Mouse (Mus musculus): ENCODE results near the gene Lmo1.

The Lmo1 gene

GRCm38 (mm10) chr7:109174949-109175669, at the start of gene Lmo1:
Gene Lmo1, minus strand, starts transcription at chr7:109175207.
- no peak for DNase-seq (ENCODE audit: low spot score in 2 of 2)

DNA sequence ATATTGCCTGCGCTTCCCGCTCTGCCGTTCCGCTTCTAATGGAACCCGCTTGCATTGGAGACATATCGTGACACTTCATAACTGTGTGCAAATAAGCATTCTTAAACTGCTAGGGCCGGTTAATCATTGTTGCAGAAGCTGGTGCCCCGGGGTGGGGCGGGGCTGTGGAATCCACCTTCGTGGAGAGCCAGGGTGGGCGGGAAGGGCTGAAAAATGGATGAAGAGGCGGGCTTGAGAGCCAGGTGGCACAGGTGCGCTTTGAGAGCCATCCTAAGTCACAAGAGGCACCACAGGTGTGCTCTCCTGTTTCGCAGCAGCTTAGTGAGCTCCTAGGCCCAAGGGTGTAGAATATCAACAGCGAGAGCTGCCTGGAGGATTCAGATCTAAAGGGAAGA, 46.7 kb upstream of the Lmo1 start:
- DNase-seq (ENCODE audit: low spot score in 2 of 2) = no peak

DNA sequence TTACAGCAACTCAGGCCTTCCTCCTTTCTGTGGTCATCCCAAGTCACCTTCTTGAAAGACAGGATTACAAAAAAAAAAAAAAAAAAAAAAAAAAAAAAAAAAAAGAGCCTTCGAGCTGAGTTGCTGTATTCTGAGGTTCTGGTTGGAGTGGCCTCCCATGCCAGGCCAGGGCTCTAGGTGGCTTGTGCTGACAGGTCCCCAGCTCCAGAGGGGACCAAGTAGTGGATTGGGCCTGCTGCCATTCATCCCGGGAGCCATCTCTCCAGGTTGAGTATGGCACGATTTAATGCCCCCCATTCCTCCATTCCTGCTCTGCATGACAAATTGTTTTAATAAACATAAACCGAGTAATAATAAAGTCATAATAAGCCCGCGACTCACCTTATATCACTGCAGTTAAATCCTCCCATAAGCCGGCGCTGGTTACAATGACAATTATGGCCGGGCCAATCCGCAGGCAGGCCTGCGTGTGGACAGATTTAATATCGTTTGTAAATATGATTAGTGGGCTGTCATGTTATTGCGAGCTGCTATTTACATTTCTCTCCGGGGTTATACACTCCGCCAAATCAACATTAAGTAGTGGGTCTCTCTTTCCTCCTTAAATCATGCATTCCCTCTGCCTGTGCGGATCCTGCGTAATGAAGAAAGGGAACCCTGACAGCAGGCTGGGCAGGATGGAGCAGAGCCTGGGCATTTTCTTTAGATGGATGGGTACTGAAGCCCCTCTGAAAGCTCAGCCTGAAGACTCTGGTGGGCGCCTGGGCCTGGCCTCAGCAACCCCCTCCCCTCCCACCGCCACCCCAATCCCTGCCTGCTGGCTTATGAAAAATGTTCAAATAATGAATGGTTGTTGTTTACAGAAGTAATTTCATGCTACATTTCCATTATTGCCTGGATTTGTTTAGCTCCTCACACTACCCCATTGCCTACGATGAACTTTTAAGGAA, 46.0 kb upstream of the Lmo1 start:
- DNase-seq (ENCODE audit: low spot score in 2 of 2) = no peak

DNA sequence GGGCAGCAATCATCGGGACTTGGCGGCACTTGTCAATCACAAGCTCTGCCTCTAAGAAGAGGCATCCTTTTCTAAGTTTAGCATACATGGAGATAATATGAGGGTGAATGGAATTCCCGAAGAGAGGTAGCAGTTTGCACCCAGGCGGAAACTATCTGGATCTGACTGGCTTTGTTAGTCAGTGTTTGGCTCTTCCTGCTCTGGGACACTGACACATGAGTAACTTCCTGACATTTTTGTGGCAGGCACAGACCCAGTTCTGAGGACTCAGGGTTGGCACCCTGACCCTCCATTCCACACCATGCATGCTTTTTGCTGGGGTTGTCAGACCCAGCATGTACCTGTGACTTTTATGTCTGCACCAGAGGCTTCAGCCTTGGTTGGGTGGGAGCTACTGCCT, 45.0 kb upstream of the Lmo1 start:
- DNase-seq (ENCODE audit: low spot score in 2 of 2) = no peak

- no peak for DNase-seq (ENCODE audit: low spot score in 2 of 2)
Observed at GRCm38 (mm10) chr7:109218977-109219271, 43.9 kb upstream of the Lmo1 start.

DNA sequence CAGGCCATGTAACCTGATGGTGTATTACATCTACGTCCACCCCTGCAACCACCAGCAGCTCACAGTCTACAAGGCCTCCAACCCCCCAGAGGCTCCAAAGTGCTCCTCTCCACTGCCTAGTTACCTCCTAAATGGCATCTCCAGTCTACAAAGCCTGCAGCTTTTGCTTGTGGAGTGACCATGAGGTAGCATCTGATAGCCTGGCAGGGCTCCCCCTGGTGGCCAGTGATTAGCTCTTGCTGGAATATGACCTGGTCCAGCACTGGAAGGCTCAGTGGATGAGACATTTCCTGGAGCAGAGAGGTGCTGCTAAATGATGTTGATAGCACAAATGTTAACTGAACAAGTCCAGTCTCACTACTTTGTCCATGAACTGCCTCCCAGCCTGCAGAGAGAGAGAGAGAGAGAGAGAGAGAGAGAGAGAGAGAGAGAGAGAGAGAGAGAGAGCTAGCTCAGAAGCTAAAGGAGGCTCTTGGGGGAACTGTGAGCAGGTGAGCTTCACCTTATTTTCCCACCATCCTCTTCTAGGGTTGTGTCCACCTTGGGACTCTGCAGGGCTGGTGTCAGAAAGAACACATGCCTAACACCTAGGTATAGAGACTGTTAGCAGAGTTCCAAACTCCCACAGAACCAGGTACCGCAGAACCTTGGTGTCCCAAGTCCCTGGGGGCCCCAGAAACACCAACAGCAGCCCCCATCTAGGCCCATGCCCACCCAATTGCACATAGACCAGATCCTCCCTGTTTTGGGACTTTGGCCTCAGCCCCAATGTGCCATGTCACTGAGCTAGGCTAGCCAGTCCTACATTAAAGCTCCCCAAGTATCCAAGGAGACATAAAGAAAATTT, 43.3 kb upstream of the Lmo1 start:
- DNase-seq (ENCODE audit: low spot score in 2 of 2) = peak in 1 of 2 experiments; percentile 74

DNA sequence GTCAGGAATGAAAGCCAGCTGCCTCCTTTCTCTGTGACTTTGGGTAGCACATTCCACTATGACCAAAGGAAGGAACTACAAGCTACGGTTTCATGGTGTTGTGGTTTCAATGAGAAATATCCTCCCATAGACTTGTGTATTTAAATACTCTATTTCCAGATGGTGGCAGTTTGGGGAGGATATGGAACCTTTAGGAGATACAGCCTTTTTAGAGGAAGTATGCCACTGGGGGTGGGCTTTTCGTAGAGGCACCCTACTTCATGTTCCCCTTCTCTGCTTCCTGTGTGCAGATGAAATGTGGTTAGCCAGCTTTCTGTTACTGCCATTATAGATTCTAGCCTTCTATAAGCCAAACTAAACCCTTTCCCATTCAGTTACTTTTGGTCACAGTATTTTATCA, 34.8 kb upstream of the Lmo1 start:
- no peak for DNase-seq (ENCODE audit: low spot score in 2 of 2)

DNA sequence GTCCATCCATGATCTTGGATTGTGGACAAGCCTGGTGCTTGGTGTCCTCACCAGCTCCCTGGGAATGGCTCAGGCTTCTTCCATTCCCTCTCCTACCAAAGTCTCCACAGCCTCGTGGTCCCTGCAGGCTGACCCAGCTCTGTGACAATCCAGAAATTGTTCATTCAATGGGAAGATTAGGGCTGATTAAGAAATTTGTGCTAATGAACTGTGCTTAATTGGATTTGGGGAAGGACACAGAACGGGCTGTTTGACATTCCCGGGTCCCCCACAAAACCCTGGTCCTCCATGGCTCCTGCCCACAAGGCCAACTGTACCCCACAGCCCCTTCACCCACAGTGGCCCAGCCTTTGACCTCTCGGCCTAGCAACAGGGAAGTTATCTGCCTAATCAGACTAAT, 32.8 kb upstream of the Lmo1 start:
- no peak for DNase-seq (ENCODE audit: low spot score in 2 of 2)

DNA sequence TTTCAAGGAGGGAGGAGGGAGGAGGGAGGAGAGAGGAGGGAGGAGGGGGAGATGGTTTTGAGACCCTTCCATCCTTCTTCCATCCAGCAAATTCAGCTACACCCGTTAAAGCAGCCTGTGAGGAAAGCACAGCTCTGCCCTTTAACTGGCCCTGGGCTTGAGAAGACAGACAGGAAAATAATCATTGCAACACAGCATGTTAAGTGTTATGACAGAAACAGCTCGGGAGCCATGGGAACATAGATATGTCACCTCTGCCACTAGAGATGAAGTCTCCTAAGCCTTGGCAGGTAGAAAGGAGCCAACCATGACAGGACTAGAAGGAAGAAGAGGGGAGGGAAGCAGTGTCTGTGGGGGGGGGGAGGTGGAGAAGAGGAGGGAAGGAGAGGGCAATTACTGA, 31.4 kb upstream of the Lmo1 start:
- no peak for DNase-seq (ENCODE audit: low spot score in 2 of 2)

DNA sequence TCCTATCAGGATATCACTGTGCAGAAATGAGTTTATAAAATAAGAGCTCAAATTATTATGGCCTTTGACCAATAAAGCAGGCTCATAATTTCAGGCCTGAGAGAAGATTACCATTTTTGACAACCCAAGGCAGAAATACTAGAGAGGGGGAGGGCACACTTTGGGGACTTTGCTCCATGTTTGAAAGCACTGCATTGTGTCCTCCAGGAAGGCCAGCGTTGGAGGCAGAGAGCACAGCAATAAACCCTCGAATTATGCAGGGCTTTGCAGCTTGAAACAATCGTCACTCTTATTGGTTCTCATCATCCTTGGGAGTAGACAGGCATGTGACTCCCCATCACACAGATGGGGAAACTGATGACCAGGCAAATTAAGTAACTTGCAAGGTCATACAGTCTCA, 28.1 kb upstream of the Lmo1 start:
- DNase-seq (ENCODE audit: low spot score in 2 of 2) = no peak

GRCm38 (mm10) chr7:109200559-109200958, 25.6 kb upstream of the Lmo1 start:
- no peak for DNase-seq (ENCODE audit: low spot score in 2 of 2)

DNA sequence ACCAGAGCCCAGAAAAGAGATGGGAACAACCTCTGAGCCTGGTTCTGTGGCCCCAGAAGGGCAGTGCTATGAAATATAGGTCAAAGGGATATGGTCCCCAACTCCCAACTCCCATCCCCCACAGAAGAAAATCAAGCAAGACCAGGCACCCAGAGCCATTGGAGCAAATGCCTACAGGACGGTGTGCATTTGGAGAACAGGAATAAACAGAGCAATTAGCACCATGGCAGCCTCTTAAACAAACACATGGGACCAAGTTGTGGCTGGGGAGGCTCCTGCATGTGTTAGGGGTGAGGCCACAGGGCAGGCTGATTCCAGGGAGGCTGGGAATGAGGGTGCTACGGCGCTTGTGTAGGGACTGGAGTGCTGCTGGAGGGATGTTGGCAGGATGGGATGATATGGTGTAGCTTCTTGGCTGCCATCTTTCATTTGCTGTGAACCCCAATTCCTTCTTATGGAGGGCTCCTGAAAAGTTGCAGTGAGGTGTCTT, 22.2 kb upstream of the Lmo1 start:
- DNase-seq (ENCODE audit: low spot score in 2 of 2) = no peak

DNA sequence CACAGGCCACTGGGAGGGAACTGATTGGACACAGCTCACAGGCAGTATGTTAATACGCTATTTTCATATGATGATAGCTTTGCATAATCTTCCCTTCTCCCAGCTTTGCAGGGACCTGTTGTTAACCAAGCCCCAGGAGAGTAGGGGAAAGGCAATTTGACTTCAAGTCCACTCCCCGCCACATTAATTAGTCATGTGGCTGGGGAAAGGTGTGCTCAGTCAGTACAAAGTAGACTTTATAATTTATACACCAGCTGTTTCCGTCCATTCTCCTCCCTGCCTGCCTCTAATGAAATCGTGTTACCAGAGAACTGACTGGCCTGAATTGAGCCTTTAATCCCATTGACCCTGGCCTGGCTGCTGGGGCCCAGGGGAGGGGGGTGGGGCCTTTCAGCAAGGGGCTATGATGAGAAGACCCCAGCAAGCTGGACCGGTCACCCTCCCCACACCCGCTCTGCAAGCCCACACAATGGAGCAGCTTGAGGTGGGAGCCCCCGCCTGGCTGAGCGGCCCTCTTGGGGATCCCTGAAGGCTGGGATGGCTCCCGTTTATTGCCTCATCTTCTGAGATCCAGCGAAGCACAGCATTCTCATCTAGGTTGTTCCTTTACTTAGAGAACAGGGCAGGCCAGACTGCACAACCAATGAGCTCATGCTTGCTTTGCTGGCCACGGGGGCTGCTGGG, 21.5 kb upstream of the Lmo1 start:
- DNase-seq (ENCODE audit: low spot score in 2 of 2) = no peak

GRCm38 (mm10) chr7:109195982-109196381, 21.0 kb upstream of the Lmo1 start:
- DNase-seq (ENCODE audit: low spot score in 2 of 2) = no peak

- DNase-seq (ENCODE audit: low spot score in 2 of 2) = no peak
Observed at GRCm38 (mm10) chr7:109194850-109195249, 19.8 kb upstream of the Lmo1 start.

DNA sequence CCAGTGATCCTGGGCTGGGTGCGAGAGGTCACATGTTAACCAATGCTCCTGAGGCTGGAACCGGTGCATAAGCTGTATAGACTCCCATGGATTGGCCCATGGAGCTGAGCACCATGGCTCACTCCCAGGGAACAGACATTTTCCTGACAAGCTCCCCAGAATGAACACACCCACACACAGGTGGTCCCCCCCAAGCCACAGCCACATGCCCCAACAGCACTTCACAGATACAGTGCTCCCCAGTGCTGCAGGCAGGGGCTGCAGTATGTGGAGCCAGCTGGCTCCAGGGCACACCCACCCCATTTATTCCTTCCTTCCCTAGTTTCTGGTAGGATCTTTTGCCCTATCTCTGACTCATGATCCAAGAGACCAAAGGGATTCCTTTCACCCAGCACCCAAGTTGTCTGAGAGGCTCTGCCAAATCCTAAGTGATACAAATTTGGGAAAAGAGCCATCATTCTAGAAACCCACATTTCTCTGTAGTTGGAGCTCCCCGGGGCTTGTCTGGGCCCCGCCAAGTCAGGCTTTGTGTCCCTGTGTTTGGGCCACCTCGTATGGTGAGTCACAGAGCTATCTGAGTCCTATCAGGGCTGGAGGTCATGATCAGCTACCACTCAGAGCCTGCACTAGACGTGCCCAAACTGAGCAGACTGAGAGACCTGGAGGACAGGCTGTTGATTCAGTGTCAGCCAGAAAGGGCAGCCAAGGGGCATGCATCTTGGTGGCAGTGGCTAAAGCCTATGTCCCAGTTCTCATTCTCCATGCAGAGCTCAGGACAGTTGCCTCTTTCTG, 12.4 kb upstream of the Lmo1 start:
- DNase-seq (ENCODE audit: low spot score in 2 of 2) = no peak

DNA sequence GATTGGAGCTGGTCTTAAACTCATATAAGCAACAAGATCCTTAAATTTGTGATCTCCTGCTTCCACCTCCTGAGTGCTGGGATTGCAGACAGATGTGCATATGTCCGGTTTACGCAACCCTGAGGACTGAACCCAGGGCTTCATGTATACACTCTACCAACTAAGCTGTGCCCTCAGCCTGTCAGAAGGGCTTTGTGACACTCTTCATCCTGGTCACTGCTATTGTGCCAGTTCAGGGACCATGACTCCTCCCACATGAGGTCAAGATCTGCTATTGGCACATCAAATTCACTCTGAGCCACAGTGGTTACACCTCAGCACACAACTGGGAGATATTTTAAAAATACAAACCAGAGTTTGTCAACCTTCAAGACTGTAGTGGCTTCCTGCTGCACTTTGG, 11.0 kb upstream of the Lmo1 start:
- no peak for DNase-seq (ENCODE audit: low spot score in 2 of 2)

GRCm38 (mm10) chr7:109185564-109185963, 10.6 kb upstream of the Lmo1 start:
- no peak for DNase-seq (ENCODE audit: low spot score in 2 of 2)

DNA sequence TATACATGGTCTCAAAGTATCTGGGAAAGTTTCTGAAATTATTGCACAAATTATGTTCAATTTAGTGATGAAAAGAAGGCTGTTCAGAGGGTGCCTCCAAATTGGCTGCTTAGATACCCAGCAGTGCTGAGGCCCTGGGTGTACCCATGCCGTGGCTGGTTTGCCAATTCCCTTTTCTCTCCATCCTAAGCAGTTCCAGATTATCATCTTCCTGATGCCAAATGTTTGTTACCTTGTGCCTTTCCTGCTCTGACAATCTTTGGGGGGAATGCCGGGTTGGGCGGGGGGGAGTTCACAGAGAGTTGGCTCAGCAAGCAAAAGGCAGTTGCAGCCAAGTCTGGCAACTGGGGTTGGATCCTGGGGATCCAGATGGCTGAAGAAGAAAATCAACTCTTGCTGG, 1.7 kb upstream of the Lmo1 start:
- no peak for DNase-seq (ENCODE audit: low spot score in 2 of 2)

- no peak for DNase-seq (ENCODE audit: low spot score in 2 of 2)
Observed at GRCm38 (mm10) chr7:109175670-109176625, 941 bp upstream of the Lmo1 start.
